ENCODE assay signal across 9 mouse cellular contexts in genomic region chr1:89092442-89092991, GRCm38 (mm10). TPM values are rescaled to one million over a fixed set of nuclear protein-coding genes. Genes with fewer than 3 reads are reported as not detected.
DNase-seq lines count a peak whose midpoint lies in the region; ATAC-seq and TF ChIP-seq lines count a peak whose summit lies in the region.
"Had no signal": no experiment of that assay in that cellular context is flagged by ENCODE, and none has a peak within 500 bp of the region (broad histone marks: within the 10 kb centered on the region; RNA-seq: fewer than 3 reads in every experiment).

No protein-coding gene starts in this region.

- no peak overlapping the region for H3K4me3 ChIP-seq in hindbrain, postnatal 0 days (ENCODE audit: low read length)
- H3K4me3 ChIP-seq in midbrain, embryonic 15.5 days = 0 out of 2 replicates have a peak overlapping the region, but pooled peaks have one; percentile 4
- H3K4me3 ChIP-seq: liver, embryonic 15.5 days had no signal

- H3K36me3 ChIP-seq in hindbrain, postnatal 0 days (ENCODE audit: insufficient read depth, low read length) = no peaks in the 10 kb centered on the region
- no peaks in the 10 kb centered on the region for H3K36me3 ChIP-seq in midbrain, embryonic 15.5 days (replicated peaks)
- H3K36me3 ChIP-seq: liver, embryonic 15.5 days had no signal

- TF ChIP-seq CTCF in hindbrain, postnatal 0 days (IDR thresholded peaks at IDR 0.05; ENCODE audit: low read depth) = no peak

- WGBS in hindbrain, postnatal 0 days = 7% methylated on average over 19 of the region's 19 CpGs
- WGBS in midbrain, embryonic 15.5 days = 2% methylated on average over 19 of the region's 19 CpGs

- H3K4me2 ChIP-seq in hindbrain, postnatal 0 days (ENCODE audit: low read depth, low read length) = peak overlapping the region; percentile 33
- H3K4me2 ChIP-seq in midbrain, embryonic 15.5 days = peak overlapping the region; percentile 25; the same call in 1 of the 2 replicates
- H3K4me2 ChIP-seq: liver, embryonic 15.5 days had no signal

- peaks cover 13% of the 10 kb centered on the region for H3K4me1 ChIP-seq in hindbrain, postnatal 0 days (ENCODE audit: insufficient read depth, low read length)
- H3K4me1 ChIP-seq in midbrain, embryonic 15.5 days = peaks cover 36% of the 10 kb centered on the region

- ATAC-seq in hindbrain, postnatal 0 days = no peak
- peak; percentile 46; the same call in 1 of the 2 replicates for ATAC-seq in midbrain, embryonic 15.5 days (replicated peaks)

- DNase-seq in CD4-positive helper T cell, adult 2 months (ENCODE audit: low read depth, low spot score) = peak; percentile 74
- peak; percentile 81 for DNase-seq in embryo, embryonic 11 days
- DNase-seq in gastrocnemius, postnatal 14 days = peak; percentile 48
- DNase-seq in hindbrain, postnatal 0 days (ENCODE audit: low spot score) = peak; percentile 63
- peak; percentile 75 to 84 for DNase-seq in left cerebral cortex, adult 9 months (ENCODE audit: low spot score in 2 of 2)
- peak; percentile 60 for DNase-seq in thymus, postnatal 0 days (ENCODE audit: low spot score)
- DNase-seq in MN1 (ENCODE audit: low spot score) = no peak

- H3K27me3 ChIP-seq in hindbrain, postnatal 0 days (ENCODE audit: insufficient read depth, low read length) = no peaks in the 10 kb centered on the region
- H3K27me3 ChIP-seq in midbrain, embryonic 15.5 days (replicated peaks) = no peaks in the 10 kb centered on the region

- no peaks in the 10 kb centered on the region for H3K9me3 ChIP-seq in hindbrain, postnatal 0 days (ENCODE audit: low read length)
- H3K9me3 ChIP-seq in midbrain, embryonic 15.5 days = no peaks in the 10 kb centered on the region
- H3K9me3 ChIP-seq: liver, embryonic 15.5 days had no signal

- intact Hi-C loops in gastrocnemius, postnatal 14 days (cut with DNase I; ENCODE audit: low total_unique reads) = no loop called here

- no peak overlapping the region for H3K9ac ChIP-seq in hindbrain, postnatal 0 days (replicated peaks; ENCODE audit: low read length)
- no peak overlapping the region for H3K9ac ChIP-seq in midbrain, embryonic 15.5 days
- H3K9ac ChIP-seq: liver, embryonic 15.5 days had no signal

- peak overlapping the region; percentile 41 for H3K27ac ChIP-seq in hindbrain, postnatal 0 days
- peak overlapping the region; percentile 48 for H3K27ac ChIP-seq in midbrain, embryonic 15.5 days
- H3K27ac ChIP-seq: liver, embryonic 15.5 days had no signal

RNA-seq across cellular contexts. Expression of gene Sh3bp4, which starts 22.3 kb away (rescaled TPM):
- total RNA-seq in gastrocnemius, postnatal 14 days (2021) = 1 to 10 TPM; 5.1 to 6.9 TPM
- 36.5 and 38.8 TPM in 2 replicates for total RNA-seq in hindbrain, postnatal 0 days (2014; rRNA removed)
- 14.6 and 15.7 TPM in 2 replicates for polyA plus RNA-seq in hindbrain, postnatal 0 days (2015; fragmentation: Nextera tagmentation; extraction: Ambion mirVana)
- polyA plus RNA-seq in midbrain, embryonic 15.5 days (2015; fragmentation: Nextera tagmentation; extraction: Ambion mirVana) = 12.3 and 12.4 TPM in 2 replicates
- polyA plus RNA-seq in thymus, postnatal 0 days (2015; fragmentation: Nextera tagmentation; extraction: Ambion mirVana) = 2.9 and 3.0 TPM in 2 replicates
